Mouse (Mus musculus) liver, adult 2 months (tissue): ENCODE measurements around the gene Bmp6.

Source experiments
- CTCF ChIP-seq: fragments of 200-500 bp; IDR thresholded peaks from 2 replicates; pipeline ENCODE4 v1.5.1; 2011; ENCODE audit warnings: low read depth, low read length, control low read depth
- POLR2A ChIP-seq: fragments of 200-500 bp; IDR thresholded peaks from 2 replicates; pipeline ENCODE4 v1.6.1; 2011; ENCODE audit warnings: low read length, control low read depth; ENCODE audit not compliant: insufficient read depth; ENCODE audit errors: extremely low read depth

- TF ChIP-seq CTCF (0 out of 2 replicates have a peak, but pooled peaks have one; percentile 9), POLR2A (no peak)
Observed at GRCm38 (mm10) chr13:38523231-38523630, 178.3 kb downstream of the Bmp6 start.
